Mouse (Mus musculus) ES-Bruce4 (cell line): Measurements from ENCODE around the gene Slc8a1. TPM values are rescaled to one million over a fixed set of nuclear protein-coding genes. Genes with fewer than 3 reads are reported as not detected.

Experiments used
- H3K27ac ChIP-seq: 2 replicates; pipeline ENCODE4 v1.5.1; 2012; ENCODE audit warnings: low read length, inconsistent platforms; ENCODE audit not compliant: insufficient read depth
- H3K27me3 ChIP-seq: 2 replicates; pipeline ENCODE4 v1.6.1; 2012; ENCODE audit warnings: mild to moderate bottlenecking, low read length, inconsistent platforms; ENCODE audit not compliant: control insufficient read depth, poor library complexity, insufficient read depth, severe bottlenecking
- H3K36me3 ChIP-seq: 2 replicates; pipeline ENCODE4 v1.6.1; 2012; ENCODE audit warnings: inconsistent platforms, mild to moderate bottlenecking, low read length, moderate library complexity; ENCODE audit not compliant: control insufficient read depth, poor library complexity, insufficient read depth, severe bottlenecking
- H3K4me1 ChIP-seq: one replicate; pipeline ENCODE4 v1.8.1; 2011; ENCODE audit warnings: low read length; ENCODE audit not compliant: control insufficient read depth, insufficient read depth
- H3K4me3 ChIP-seq: 2 replicates; pipeline ENCODE4 v1.5.1; 2011; ENCODE audit warnings: low read depth, mild to moderate bottlenecking, low read length
- H3K9ac ChIP-seq: 2 replicates; pipeline ENCODE4 v1.6.1; 2012; ENCODE audit warnings: low read depth, mild to moderate bottlenecking, inconsistent platforms; ENCODE audit not compliant: poor library complexity, severe bottlenecking
- H3K9me3 ChIP-seq: replicated peaks from 2 replicates; pipeline ENCODE4 v1.6.1; 2012; ENCODE audit warnings: mild to moderate bottlenecking, low read length, inconsistent platforms; ENCODE audit not compliant: control insufficient read depth, poor library complexity, insufficient read depth, severe bottlenecking
- CTCF ChIP-seq: IDR thresholded peaks from one replicate; pipeline ENCODE4 v1.8.1; 2011; ENCODE audit warnings: low read depth, low read length
- EP300 ChIP-seq: IDR thresholded peaks from 2 replicates; pipeline ENCODE4 v1.6.1; 2011; ENCODE audit warnings: low read depth, low read length; ENCODE audit not compliant: insufficient read depth
- POLR2A ChIP-seq: IDR thresholded peaks from one replicate; pipeline ENCODE4 v1.8.1; 2011; ENCODE audit warnings: low read length; ENCODE audit not compliant: insufficient read depth
- polyA plus RNA-seq: library from polyadenylated mRNA; stranded (reverse); fragments of >200 nt; gene quantifications from 2 replicates; pipeline ENCODE4 v1.2.4, GENCODE M21; 2011; ENCODE audit warnings: low read depth; ENCODE audit not compliant: missing spikeins, insufficient read depth, insufficient read length

Slc8a1 gene
- polyA plus RNA-seq, 1 experiment: 0.52 TPM

- Histone ChIP-seq H3K4me3 (no peak overlapping the region), H3K27ac (no peak overlapping the region), H3K9ac (no peak overlapping the region), H3K9me3 (no peaks in the 10 kb centered on the region), H3K36me3 (no peaks in the 10 kb centered on the region), H3K27me3 (no peaks in the 10 kb centered on the region), H3K4me1 (no peaks in the 10 kb centered on the region)
- no peak for TF ChIP-seq CTCF
- no peak for TF ChIP-seq EP300
Measured at GRCm38 (mm10) chr17:81383461-81383860, 354.7 kb downstream of the Slc8a1 start.

DNA sequence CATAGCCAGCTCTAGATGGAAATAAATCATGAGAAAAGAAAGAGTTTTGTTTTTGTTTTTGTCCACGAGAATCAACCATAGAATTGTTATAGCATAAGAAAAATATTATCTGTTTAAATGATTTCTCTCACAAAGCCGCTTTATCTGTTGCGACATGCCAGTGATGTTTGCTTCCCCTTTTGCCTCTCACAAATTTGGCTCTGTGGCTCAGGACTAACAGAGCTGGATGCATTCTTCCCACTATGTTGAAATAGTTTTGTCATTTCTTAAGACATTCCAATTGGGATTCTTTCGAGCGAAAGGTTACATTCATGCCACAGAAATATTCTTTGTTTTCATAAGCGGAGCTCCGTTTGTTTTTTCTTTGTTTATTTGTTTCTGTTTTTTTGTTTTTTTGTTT, 359.7 kb downstream of the Slc8a1 start:
- no peak for TF ChIP-seq CTCF
- no peak for TF ChIP-seq POLR2A
- TF ChIP-seq EP300: no peak
- Histone ChIP-seq H3K36me3 (no peaks in the 10 kb centered on the region), H3K4me1 (no peaks in the 10 kb centered on the region), H3K9ac (no peak overlapping the region), H3K9me3 (no peaks in the 10 kb centered on the region), H3K27me3 (no peaks in the 10 kb centered on the region), H3K4me3 (no peak overlapping the region), H3K27ac (no peak overlapping the region)

- no peak overlapping the region for H3K27ac ChIP-seq
- H3K9ac ChIP-seq: no peak overlapping the region
- no peaks in the 10 kb centered on the region for H3K36me3 ChIP-seq
- no peaks in the 10 kb centered on the region for H3K27me3 ChIP-seq
- H3K4me3 ChIP-seq: no peak overlapping the region
- TF ChIP-seq POLR2A (no peak), EP300 (no peak), CTCF (no peak)
- no peaks in the 10 kb centered on the region for H3K4me1 ChIP-seq
- H3K9me3 ChIP-seq: no peaks in the 10 kb centered on the region
Measured at GRCm38 (mm10) chr17:81377757-81378299, 360.3 kb downstream of the Slc8a1 start.

DNA sequence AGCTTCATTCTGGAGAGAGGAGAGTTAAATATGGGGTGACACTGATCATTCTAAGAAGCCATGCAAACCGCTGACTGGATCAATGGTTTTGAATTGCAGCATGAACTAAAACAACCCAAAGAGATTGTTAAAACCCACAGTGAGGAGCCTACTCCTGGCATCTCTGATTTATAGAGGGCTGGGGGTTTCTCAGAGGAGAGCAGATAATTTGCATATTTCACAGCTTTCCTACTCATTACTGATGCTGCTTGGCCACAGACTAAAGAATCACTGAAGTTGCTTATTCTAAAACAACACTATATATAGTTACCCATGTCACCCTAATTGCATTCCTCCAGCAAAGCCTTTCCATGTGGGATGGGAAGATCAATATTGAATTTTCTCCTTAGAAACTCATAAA, 361.0 kb downstream of the Slc8a1 start:
- H3K4me3 ChIP-seq: no peak overlapping the region
- TF ChIP-seq POLR2A (no peak), CTCF (no peak), EP300 (no peak)
- no peak overlapping the region for H3K27ac ChIP-seq
- no peaks in the 10 kb centered on the region for H3K36me3 ChIP-seq
- no peaks in the 10 kb centered on the region for H3K27me3 ChIP-seq
- H3K4me1 ChIP-seq: no peaks in the 10 kb centered on the region
- H3K9me3 ChIP-seq: no peaks in the 10 kb centered on the region
- no peak overlapping the region for H3K9ac ChIP-seq

- Histone ChIP-seq H3K36me3 (no peaks in the 10 kb centered on the region), H3K9me3 (peaks cover 5% of the 10 kb centered on the region; the same call in 1 of the 2 replicates), H3K9ac (no peak overlapping the region), H3K27me3 (no peaks in the 10 kb centered on the region), H3K27ac (no peak overlapping the region), H3K4me3 (no peak overlapping the region), H3K4me1 (no peaks in the 10 kb centered on the region)
- no peak for TF ChIP-seq EP300
- no peak for TF ChIP-seq CTCF
- no peak for TF ChIP-seq POLR2A
Measured at GRCm38 (mm10) chr17:81375901-81376300, 362.3 kb downstream of the Slc8a1 start.

- H3K4me3 ChIP-seq: no peak overlapping the region
- TF ChIP-seq CTCF: no peak
- TF ChIP-seq EP300: no peak
- no peak for TF ChIP-seq POLR2A
- no peaks in the 10 kb centered on the region for H3K27me3 ChIP-seq
- no peaks in the 10 kb centered on the region for H3K36me3 ChIP-seq
- no peak overlapping the region for H3K27ac ChIP-seq
- H3K4me1 ChIP-seq: no peaks in the 10 kb centered on the region
- H3K9me3 ChIP-seq: peaks cover 10% of the 10 kb centered on the region
- no peak overlapping the region for H3K9ac ChIP-seq
Measured at GRCm38 (mm10) chr17:81369036-81369435, 369.1 kb downstream of the Slc8a1 start.
